Mouse (Mus musculus) neural tube, embryonic 15.5 days (tissue): ENCODE measurements around the gene Iqcf1. TPM values are rescaled to one million over a fixed set of nuclear protein-coding genes. Genes with fewer than 3 reads are reported as not detected.

Source experiments
- polyA plus RNA-seq: library from polyadenylated mRNA; unstranded; fragments of >200 nt; fragmentation: Nextera tagmentation; extraction: Ambion mirVana; gene quantifications from 2 replicates; pipeline ENCODE4 v1.2.1, GENCODE M21; 2015

Iqcf1 gene
- polyA plus RNA-seq, 1 experiment from 2014 or later, result not detected

Other genes starting within 250 kb of the Iqcf1 start
- gene Poc1a, start 218.9 kb upstream of the Iqcf1 start, polyA plus RNA-seq, result 7.0 and 13.3 TPM in 2 replicates
- gene Dusp7, start 131.3 kb upstream of the Iqcf1 start, polyA plus RNA-seq, result 13.9 and 16.4 TPM in 2 replicates
- 656 and 712 TPM in 2 replicates for gene Rpl29, start 70.5 kb upstream of the Iqcf1 start, polyA plus RNA-seq
- 20.5 and 24.9 TPM in 2 replicates for gene Acy1, start 61.6 kb upstream of the Iqcf1 start, polyA plus RNA-seq
- gene Abhd14b, start 52.5 kb upstream of the Iqcf1 start, polyA plus RNA-seq, result 10.0 and 13.6 TPM in 2 replicates
- gene Abhd14a, start 52.3 kb upstream of the Iqcf1 start, polyA plus RNA-seq, result 73.2 and 77.0 TPM in 2 replicates
- gene Pcbp4, start 46.7 kb upstream of the Iqcf1 start, polyA plus RNA-seq, result 185 and 222 TPM in 2 replicates
- gene Gpr62, start 34.0 kb upstream of the Iqcf1 start, polyA plus RNA-seq, result 1.1 and 1.4 TPM in 2 replicates
- gene Rrp9, start 24.0 kb upstream of the Iqcf1 start, polyA plus RNA-seq, result 46.4 and 47.8 TPM in 2 replicates
- 0.86 and 3.6 TPM in 2 replicates for gene Parp3, start 23.0 kb upstream of the Iqcf1 start, polyA plus RNA-seq
- gene Iqcf5, start 14.6 kb downstream of the Iqcf1 start, polyA plus RNA-seq, result not detected in 2 replicates
- gene Iqcf3, start 61.7 kb downstream of the Iqcf1 start, polyA plus RNA-seq, result not detected in 2 replicates
- not detected in 2 replicates for gene Iqcf4, start 71.0 kb downstream of the Iqcf1 start, polyA plus RNA-seq
- not detected in 2 replicates for gene Iqcf6, start 126.6 kb downstream of the Iqcf1 start, polyA plus RNA-seq
- gene Grm2, start 156.1 kb downstream of the Iqcf1 start, polyA plus RNA-seq, result 4.9 and 6.4 TPM in 2 replicates
- 72.2 and 83.3 TPM in 2 replicates for gene Tex264, start 186.0 kb downstream of the Iqcf1 start, polyA plus RNA-seq